Mouse (Mus musculus) embryo, embryonic 9.5 days (tissue): ENCODE data around the gene Ccp110.

ENCODE experiments used
- DNase-seq: peaks from one replicate; pipeline ENCODE4 v3.0.0-alpha.2; 2017; ENCODE audit errors: extremely low spot score

Gene Ccp110

DNA sequence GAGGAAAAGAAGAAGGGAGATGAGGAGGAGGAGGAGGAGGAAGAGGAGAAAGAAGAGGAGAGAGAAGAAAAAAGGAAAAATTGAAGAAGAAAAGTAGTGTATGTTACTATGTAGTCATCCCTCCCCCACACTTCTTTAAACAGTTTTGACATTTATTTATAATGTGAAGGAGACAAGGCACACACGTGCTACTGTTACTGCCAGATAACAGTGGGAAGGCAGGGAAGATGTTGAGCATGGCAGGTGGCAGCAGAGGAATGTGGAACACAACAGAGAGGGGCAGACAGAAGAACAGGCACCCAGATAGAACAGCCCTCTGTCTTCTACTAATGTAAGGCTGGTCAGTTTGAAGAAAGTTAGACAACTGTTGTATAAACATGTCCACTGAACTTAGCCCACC lies 57.3 kb downstream of the Ccp110 start:
- DNase-seq = no peak

DNA sequence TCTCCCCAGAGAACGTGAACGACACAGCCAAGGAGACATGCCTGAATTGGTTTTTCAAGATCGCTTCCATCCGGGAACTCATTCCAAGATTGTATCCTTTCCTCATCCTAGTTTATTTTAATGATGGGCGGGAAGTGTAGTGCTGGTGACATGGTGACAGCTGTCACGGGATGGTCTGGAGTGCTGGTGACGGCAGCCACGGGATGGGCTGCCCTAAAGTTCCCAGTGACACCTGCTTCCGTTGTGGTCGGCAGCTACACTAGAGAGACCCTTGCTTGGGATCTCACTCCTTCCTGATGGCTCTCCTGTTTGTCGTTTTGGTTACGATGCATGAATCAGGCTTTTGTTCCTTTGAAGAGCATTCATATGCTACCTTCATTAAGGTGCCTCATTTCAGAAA lies 60.7 kb downstream of the Ccp110 start:
- no peak for DNase-seq

DNA sequence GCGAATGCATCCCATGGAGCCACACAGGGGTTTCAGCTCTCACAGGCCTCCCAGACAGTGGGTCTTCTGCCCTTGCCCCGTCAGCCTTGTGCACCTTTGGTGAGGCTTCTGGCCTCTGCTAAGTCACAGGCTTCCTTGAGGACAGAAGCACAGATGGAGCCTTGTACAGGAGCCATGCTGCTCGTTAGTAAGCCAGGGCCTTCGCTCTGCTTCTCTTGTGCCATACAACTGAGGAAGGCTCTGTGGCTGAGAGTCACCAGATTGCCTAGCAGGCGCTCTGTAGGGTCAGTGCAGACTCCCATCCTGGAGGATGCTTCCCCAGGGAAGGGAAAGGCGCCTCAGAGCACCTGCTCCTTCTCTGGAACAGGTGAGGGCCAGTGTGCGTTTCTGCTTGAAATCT lies 63.6 kb downstream of the Ccp110 start:
- DNase-seq = no peak

DNA sequence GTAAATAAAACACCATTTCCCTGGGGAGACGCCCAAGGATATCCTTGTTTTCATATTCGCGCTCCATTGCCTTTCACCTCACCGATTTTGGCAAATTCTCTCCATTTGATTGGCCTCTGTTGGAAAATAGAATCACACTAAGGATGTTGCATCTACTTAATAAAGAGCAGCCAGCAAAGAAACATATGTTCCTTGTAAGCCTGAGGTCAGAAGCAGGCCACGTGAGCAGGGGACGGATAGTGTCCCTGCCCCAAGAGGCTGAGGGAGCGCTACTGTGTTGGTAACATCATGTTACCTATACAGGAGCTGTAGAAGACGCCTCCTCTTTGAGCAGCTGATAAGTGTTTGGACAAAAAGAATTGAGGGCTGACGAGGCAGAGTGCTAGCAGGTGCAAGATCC lies 64.1 kb downstream of the Ccp110 start:
- DNase-seq = no peak

DNA sequence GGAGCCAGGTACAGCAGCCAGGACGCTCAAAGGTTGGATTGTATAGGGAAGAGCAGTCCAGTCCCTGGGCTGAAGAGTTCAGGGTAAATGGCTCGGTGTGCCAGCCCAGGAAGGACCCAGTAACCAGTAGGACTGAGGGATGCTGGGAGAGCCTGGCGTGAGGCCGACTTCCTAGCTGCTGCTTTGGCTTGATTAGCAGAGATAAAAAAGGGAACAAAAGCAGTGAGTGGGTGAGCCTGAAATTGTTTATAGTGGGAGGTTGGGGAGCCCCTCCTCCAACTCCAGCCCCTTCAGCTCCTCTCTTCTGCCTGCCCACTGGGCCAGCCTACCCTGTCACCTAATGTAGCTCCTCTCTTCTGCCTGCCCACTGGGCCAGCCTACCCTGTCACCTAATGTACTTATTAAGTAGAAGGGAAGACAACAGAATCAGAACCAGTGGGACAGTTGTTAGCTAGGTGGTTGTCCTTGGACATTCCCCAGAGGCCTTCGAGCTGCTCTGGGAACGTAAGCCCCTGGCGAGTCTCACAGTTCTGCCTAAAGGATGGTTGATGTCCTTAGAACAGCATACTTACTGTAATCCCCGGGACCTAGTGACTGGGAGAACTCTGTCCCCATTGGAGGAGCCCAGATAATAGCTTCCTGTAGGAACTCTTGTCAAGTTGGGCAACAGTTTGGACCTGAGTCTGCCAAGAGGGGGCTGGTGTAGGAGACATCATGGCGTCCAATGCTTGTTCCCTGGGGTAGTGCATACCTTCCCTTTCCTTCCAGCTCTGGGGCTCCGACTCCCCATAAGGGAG lies 65.4 kb downstream of the Ccp110 start:
- DNase-seq = no peak

DNA sequence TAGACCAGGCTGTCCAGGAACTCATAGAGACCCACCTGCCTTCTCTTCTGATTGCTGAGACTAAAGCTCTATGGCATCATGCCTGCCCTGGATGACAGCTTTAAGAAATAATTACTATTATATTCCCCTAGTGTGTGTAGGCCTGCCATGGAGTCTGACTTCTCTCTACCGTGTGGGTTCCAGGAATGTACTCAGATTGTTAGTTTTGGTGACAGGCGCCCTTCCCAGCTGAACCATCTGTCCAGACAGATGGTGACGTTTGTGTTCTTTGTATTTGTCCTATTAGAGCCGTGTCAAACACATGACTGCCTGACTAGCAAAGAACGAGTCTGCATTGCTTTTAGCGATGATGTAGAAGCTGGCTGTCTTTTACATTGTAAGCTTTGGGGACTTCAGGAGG lies 66.2 kb downstream of the Ccp110 start:
- DNase-seq = no peak

DNA sequence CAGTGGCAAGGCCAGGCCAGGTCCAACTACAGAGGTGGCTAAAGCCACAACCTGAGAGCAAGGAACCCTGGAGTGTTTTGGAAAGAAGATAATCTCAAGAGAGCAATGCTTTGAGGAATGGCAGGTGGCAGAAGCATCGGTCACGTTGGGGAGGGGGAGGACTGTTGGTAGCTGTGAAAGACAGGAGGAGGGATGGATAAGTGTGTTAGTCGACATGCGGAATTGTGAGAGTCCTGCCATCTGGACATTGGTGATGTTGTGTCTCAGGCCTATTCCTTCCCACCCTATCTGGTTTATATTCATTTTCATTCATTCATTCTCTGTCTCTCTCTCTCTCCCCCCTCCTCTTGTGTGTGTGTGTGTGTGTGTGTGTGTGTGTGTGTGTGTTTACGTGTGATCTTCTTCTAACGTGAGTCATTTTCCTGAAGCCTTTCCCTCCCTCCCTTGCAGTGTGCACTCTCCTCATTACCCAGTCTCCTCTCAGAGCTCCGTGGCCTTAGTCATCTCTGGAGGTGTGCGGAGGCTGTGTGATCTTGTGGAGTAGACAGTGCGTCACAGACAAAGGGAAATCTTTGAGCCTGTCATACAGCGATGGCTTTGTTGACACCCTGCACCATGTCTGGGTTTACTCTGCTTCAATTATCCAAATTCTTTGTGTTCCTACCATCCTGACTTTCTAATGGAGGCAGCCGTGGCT lies 71.1 kb downstream of the Ccp110 start:
- no peak for DNase-seq

DNA sequence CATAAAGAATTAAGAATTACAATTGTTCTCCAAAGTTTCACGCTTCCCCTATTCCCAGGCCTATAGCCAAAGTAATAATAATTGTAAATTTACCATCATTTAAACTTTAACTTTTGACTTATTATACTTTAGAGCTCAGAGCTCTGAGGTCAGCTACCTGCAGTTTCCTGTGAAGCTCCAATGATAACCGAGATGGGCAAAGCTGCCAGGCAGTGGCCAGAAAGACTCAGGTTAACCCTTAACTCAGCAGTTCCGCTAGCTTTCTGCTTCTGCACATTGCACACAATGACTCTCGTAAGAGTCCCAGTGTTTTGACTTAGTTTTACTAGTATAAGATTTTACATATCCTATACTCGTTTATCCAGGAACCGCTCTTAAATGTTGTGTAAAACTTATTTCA lies 73.7 kb downstream of the Ccp110 start:
- no peak for DNase-seq
